Mouse (Mus musculus) embryonic facial prominence, embryonic 11.5 days (tissue): ENCODE measurements at regions not wholly inside any gene's neighbourhood (a gene's known extent, or its start where the extent isn't known, plus 50 kb on each side); places are given as distances from the start of the nearest gene placed in this dataset.

Source experiments
- ATAC-seq: fragments of 200-750 bp; cut with Nextera tagmentation; replicated peaks from 2 replicates; pipeline ENCODE4 v1.8.0; 2017; ENCODE audit warnings: low read depth; ENCODE audit not compliant: insufficient number of reproducible peaks, low FRiP score, low TSS enrichment
- DNase-seq: peaks from one replicate; pipeline ENCODE4 v3.0.0-alpha.2; 2015; ENCODE audit warnings: low spot score
- H3K27ac ChIP-seq: fragments of 300-500 bp; sonication (generic); replicated peaks from 2 replicates; pipeline ENCODE4 v1.5.1; 2014; ENCODE audit warnings: mild to moderate bottlenecking, low read depth, low read length, control low read depth
- H3K27me3 ChIP-seq: fragments of 300-500 bp; sonication (generic); 2 replicates; pipeline ENCODE4 v1.6.1; 2014; ENCODE audit warnings: mild to moderate bottlenecking, low read length, moderate library complexity, mixed read lengths; ENCODE audit not compliant: control insufficient read depth, insufficient read depth
- H3K36me3 ChIP-seq: fragments of 300-500 bp; sonication (generic); replicated peaks from 2 replicates; pipeline ENCODE4 v1.6.1; 2014; ENCODE audit warnings: low read depth, mild to moderate bottlenecking, low read length, moderate library complexity, mixed read lengths; ENCODE audit not compliant: control insufficient read depth, insufficient read depth
- H3K4me1 ChIP-seq: fragments of 300-500 bp; sonication (generic); 2 replicates; pipeline ENCODE4 v1.6.1; 2014; ENCODE audit warnings: low read length, mixed read lengths; ENCODE audit not compliant: control insufficient read depth, insufficient read depth
- H3K4me2 ChIP-seq: fragments of 300-500 bp; sonication (generic); 2 replicates; pipeline ENCODE4 v1.6.1; 2014; ENCODE audit warnings: low read depth, mild to moderate bottlenecking, control low read depth, low read length, moderate library complexity
- H3K4me3 ChIP-seq: fragments of 300-500 bp; sonication (generic); 2 replicates; pipeline ENCODE4 v1.5.1; 2014; ENCODE audit warnings: low read depth, low read length, control low read depth
- H3K9ac ChIP-seq: fragments of 300-500 bp; sonication (generic); replicated peaks from 2 replicates; pipeline ENCODE4 v1.6.1; 2014; ENCODE audit warnings: mild to moderate bottlenecking, control low read depth, low read length
- H3K9me3 ChIP-seq: fragments of 300-500 bp; sonication (generic); replicated peaks from 2 replicates; pipeline ENCODE4 v1.6.1; 2016; ENCODE audit warnings: mild to moderate bottlenecking, low read length, inconsistent platforms, mixed read lengths; ENCODE audit not compliant: control insufficient read depth
- WGBS: fragments of 180-500 bp; shearing (Covaris S2); extraction: QIAGEN DNeasy Blood & Tissue Kit; methylation state at CpG from one replicate; pipeline ENCODE4 v1.1.7; 2014; 5-methylcytosine and 5-hydroxymethylcytosine counted together

- Histone ChIP-seq H3K4me2 (no peak overlapping the region), H3K9ac (no peak overlapping the region), H3K4me1 (no peaks in the 10 kb centered on the region), H3K4me3 (no peak overlapping the region), H3K27ac (no peak overlapping the region), H3K9me3 (no peaks in the 10 kb centered on the region), H3K27me3 (no peaks in the 10 kb centered on the region), H3K36me3 (no peaks in the 10 kb centered on the region)
- ATAC-seq (no peak), DNase-seq (peak; percentile 72)
Observed at GRCm38 (mm10) chr10:12107001-12107418, 762.2 kb downstream of the Utrn start.

GRCm38 (mm10) chr10:12111720-12112119 is 757.4 kb downstream of the Utrn start:
- Histone ChIP-seq H3K9ac (no peak overlapping the region), H3K4me3 (no peak overlapping the region), H3K36me3 (no peaks in the 10 kb centered on the region), H3K27me3 (no peaks in the 10 kb centered on the region), H3K9me3 (no peaks in the 10 kb centered on the region), H3K4me1 (no peaks in the 10 kb centered on the region), H3K4me2 (no peak overlapping the region), H3K27ac (no peak overlapping the region)
- DNase-seq (no peak), ATAC-seq (no peak)
- WGBS = 81% methylated on average over 1 of the region's 1 CpGs

- no peak for ATAC-seq
- Histone ChIP-seq H3K4me3 (no peak overlapping the region), H3K4me1 (no peaks in the 10 kb centered on the region), H3K9me3 (no peaks in the 10 kb centered on the region), H3K9ac (no peak overlapping the region), H3K27ac (no peak overlapping the region), H3K36me3 (no peaks in the 10 kb centered on the region), H3K27me3 (no peaks in the 10 kb centered on the region), H3K4me2 (no peak overlapping the region)
- no peak for DNase-seq
- WGBS = 87% methylated on average over 3 of the region's 3 CpGs
Observed at GRCm38 (mm10) chr10:12115767-12116166, 753.4 kb downstream of the Utrn start.

- no peak overlapping the region for H3K4me3 ChIP-seq
- no peak for ATAC-seq
- H3K9me3 ChIP-seq = no peaks in the 10 kb centered on the region
- no peak for DNase-seq
- no peaks in the 10 kb centered on the region for H3K27me3 ChIP-seq
- no peak overlapping the region for H3K27ac ChIP-seq
- H3K4me2 ChIP-seq = no peak overlapping the region
- H3K36me3 ChIP-seq = no peaks in the 10 kb centered on the region
- H3K4me1 ChIP-seq = no peaks in the 10 kb centered on the region
- WGBS = 45% methylated on average over 6 of the region's 6 CpGs
- H3K9ac ChIP-seq = no peak overlapping the region
Observed at GRCm38 (mm10) chr10:12116662-12117303, 752.4 kb downstream of the Utrn start.

GRCm38 (mm10) chr10:12124272-12124671 is 744.9 kb downstream of the Utrn start:
- H3K4me3 ChIP-seq = no peak overlapping the region
- DNase-seq (no peak), ATAC-seq (no peak)
- no peaks in the 10 kb centered on the region for H3K36me3 ChIP-seq
- no peak overlapping the region for H3K9ac ChIP-seq
- 58% methylated on average over 2 of the region's 2 CpGs for WGBS
- H3K27ac ChIP-seq = no peak overlapping the region
- no peaks in the 10 kb centered on the region for H3K4me1 ChIP-seq
- H3K4me2 ChIP-seq = no peak overlapping the region
- H3K9me3 ChIP-seq = no peaks in the 10 kb centered on the region
- no peaks in the 10 kb centered on the region for H3K27me3 ChIP-seq

GRCm38 (mm10) chr10:12129486-12129885 is 739.7 kb downstream of the Utrn start:
- Histone ChIP-seq H3K36me3 (no peaks in the 10 kb centered on the region), H3K27me3 (no peaks in the 10 kb centered on the region), H3K4me3 (no peak overlapping the region), H3K9me3 (no peaks in the 10 kb centered on the region), H3K27ac (no peak overlapping the region), H3K9ac (no peak overlapping the region), H3K4me2 (no peak overlapping the region), H3K4me1 (no peaks in the 10 kb centered on the region)
- ATAC-seq = no peak
- WGBS = 75% methylated on average over 3 of the region's 3 CpGs
- no peak for DNase-seq

- Histone ChIP-seq H3K4me3 (no peak overlapping the region), H3K27ac (no peak overlapping the region), H3K9ac (no peak overlapping the region), H3K9me3 (no peaks in the 10 kb centered on the region), H3K4me2 (no peak overlapping the region), H3K27me3 (no peaks in the 10 kb centered on the region), H3K4me1 (no peaks in the 10 kb centered on the region), H3K36me3 (no peaks in the 10 kb centered on the region)
- DNase-seq (no peak), ATAC-seq (no peak)
- 51% methylated on average over 1 of the region's 1 CpGs for WGBS
Observed at GRCm38 (mm10) chr10:12144691-12145090, 724.5 kb downstream of the Utrn start.

GRCm38 (mm10) chr10:12146942-12147537 is 722.1 kb downstream of the Utrn start:
- DNase-seq (no peak), ATAC-seq (no peak)
- Histone ChIP-seq H3K27me3 (no peaks in the 10 kb centered on the region), H3K4me1 (no peaks in the 10 kb centered on the region), H3K9ac (no peak overlapping the region), H3K9me3 (no peaks in the 10 kb centered on the region), H3K4me3 (no peak overlapping the region), H3K36me3 (no peaks in the 10 kb centered on the region), H3K27ac (no peak overlapping the region), H3K4me2 (no peak overlapping the region)
- 92% methylated on average over 9 of the region's 9 CpGs for WGBS
